Mouse (Mus musculus) naive thymus-derived CD4-positive, alpha-beta T cell, adult 2 months (primary cell): ENCODE data around the gene Ccer2.

Source experiments
- DNase-seq: peaks from one replicate; pipeline ENCODE4 v3.0.0-alpha.2; 2011; ENCODE audit warnings: low read depth

Ccer2 gene

DNA sequence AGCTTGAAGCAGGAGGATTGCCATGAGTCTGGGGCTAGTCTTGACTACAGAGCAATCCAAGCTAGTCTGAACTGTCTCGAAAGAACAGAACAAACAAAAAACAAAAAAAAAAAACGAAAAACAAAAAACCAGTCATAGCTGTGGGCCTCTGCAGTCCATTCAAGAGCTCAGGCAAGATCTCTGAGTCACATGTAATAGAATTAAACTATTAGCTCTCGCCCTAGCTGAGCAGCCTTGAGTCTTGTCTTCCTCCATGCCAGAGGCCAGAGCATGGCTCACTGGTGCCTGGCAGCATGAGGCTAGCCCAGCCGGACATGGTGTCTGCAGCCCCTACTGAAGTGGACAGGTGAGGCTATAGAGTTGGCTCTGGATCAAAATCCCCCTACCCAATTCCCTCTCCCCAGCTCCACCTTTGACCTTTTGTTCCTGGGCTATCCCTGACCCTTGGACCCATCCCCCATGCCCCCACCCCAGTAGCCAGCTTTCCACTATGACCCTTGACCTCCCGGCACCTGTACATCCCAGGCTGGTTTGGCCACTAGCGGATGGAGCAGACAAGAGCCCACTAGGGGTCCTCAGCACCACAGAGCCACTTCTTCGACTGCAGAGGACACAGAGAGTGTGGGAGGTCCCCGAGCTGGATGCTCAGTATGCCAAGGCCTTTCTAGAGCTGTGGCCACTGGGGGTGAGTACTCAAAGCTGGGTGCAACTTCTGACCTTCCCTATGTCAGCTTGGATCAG lies 34.3 kb downstream of the Ccer2 start:
- DNase-seq = peak; percentile 32

DNA sequence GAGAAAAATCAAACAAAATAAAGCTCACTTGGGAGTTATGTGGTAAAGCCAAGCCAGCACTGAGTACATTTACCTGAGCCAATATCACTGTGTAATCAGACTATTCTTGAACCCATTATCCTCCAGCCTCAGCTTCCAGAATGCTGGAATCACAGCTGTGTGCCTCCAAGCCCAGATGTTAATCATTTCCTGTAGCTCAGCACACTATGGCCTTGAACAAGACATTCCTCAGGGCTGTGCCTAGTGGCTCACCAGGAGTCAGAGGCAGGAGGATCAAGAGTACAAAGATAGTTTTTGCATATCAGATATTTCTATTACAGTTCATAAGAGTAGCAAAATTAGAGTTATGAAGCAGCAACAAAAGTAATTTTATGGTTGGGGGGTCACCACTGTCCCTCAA lies 35.7 kb downstream of the Ccer2 start:
- DNase-seq = peak; percentile 21

DNA sequence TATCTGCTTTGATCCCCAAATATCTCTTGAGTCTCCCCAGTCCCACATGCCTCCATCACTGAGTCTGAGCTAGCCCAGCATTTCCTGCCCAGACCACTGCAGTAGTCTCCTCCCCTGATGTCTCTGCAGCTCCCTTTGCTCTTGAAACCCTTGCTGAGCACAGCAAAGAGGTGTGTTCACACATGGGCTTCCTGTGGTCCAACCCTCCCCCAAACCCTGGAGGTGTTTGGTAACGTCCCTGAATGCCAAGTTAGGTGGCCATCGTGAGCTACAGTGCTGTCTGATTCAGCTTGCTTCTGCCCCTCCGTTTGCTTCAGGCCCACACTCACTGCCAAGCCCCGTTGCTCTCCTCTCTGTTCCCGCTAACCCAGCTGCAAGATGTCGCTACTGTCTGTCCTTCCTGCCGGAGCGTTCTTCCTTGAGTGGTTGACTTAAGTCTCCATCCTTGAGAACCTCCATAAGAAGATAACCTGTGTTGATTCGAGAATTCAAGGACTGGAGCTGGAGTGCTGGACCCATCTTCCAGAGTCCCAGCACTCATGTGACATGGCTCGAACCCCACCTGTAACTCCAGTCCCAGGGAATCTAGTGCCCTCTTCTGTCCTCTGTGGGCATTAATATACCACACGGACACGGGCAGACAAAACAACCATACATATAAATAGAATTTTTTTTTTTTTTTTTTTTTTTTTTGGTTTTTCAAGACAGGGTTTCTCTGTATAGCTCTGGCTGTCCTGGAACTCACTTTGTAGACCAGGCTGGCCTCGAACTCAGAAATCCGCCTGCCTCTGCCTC lies 36.6 kb downstream of the Ccer2 start:
- DNase-seq = peak; percentile 79

DNA sequence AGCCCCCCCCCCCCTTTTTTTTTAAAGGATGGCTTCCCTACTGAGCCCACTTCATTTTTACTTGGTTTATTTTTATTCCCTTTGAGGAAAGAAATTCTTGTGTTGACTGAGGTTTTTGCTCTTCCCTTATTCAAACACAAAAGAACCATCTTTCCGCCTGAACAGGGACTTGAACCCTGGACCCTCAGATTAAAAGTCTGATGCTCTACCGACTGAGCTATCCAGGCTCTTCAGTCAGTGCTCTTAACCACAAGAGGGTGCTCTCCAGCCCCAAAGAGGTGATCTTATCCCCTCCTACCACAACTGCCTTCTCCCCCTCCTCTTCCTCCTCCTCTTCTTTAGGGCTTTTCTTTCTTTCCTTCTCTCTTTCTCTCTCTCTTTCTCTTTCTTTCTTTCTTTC lies 37.9 kb downstream of the Ccer2 start:
- peak; percentile 52 for DNase-seq

DNA sequence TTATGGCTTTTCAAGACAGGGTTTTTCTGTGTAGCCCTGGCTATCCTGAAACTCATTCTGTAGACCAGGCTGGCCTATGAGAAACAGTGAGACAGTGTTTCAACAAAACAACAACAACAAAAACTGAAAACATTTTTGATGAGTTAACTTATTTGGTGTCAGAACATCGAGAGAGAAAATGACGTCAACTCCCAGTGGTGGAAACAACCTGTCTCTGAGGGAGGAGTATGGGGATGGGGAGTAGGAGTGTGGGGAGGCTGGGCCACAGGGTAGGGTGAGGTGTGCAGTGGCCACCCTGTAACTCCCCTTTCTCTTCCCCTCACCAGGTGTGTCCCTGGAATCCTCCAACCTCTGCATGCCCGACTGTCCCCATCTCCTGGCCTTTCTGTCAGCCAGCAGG lies 38.5 kb downstream of the Ccer2 start:
- DNase-seq = peak; percentile 45

DNA sequence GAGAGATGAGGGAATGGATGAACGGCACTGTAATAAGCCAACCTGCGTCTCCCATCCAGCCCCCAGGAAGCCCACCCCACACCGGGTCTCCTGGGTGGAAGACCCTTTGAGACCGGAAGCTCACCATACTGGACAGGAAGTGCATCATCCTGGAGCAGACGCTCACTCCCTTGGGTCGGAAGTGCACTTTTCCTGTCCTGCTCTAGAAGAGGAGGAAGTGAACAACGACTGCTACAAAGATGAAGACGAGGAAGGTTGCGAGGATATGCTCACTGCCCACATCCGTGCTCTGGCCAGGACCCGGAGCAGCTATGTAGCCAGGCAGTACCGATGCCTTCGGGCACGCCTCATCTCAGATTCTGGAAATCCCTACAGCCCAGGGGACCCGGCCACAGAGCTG lies 39.9 kb downstream of the Ccer2 start:
- peak; percentile 59 for DNase-seq

DNA sequence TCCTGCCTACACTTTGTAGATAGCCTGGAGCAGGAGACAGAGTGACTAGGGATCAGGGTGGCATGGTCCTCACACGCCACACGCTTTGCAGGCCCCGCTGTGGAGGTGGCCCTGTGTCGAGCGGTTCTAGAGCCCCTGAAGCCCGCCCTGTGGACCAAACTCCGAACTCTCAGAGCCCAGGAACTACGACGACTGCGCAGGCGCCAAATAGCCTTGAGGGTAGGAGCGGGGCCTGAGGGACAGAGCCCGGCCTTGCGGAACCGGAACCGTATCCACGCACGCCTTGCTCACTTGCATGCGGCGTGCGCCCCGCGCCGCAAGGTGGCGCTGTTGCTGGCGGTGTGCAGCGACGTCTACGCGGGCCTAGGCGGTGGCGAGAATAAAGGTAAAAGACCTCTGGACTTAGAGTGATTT lies 40.6 kb downstream of the Ccer2 start:
- peak; percentile 89 for DNase-seq

DNA sequence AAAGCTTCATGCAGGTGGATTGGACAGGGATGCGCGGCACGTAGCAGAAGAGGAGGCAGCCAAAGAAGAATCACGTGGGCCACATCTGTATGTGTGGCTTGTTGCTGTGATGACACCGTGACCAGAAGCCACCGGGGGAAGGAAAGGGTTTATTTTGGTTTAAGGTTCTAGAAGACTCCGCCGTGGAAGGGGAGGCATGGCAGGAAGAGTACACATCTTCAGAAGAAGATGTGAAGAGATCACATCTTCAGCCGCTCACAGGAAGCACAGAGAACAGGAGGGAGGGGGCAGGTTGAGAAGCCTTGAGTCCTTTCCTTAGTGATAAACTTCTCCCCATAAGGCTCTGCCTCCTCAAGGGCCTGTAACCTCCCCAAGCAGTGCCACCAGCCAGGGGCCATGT lies 44.0 kb downstream of the Ccer2 start:
- DNase-seq = peak; percentile 87

DNA sequence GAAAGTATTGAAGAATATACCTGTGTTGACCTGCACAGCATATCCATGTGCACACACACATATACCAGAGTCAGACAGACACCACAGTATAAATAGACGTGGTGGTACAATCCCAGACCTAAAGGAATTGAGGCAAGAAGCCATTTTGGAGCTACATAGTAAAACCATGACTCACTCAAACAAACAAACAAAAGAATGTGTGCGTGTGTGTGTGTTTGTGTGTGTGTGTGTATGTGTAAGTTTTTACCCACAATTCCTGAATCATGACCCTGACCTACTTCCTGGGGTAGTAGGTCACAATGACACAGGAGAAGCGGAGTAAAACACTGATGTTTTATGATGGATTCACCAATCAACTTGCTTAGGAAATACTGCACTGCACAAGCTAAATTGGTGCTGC lies 45.5 kb downstream of the Ccer2 start:
- DNase-seq = no peak

DNA sequence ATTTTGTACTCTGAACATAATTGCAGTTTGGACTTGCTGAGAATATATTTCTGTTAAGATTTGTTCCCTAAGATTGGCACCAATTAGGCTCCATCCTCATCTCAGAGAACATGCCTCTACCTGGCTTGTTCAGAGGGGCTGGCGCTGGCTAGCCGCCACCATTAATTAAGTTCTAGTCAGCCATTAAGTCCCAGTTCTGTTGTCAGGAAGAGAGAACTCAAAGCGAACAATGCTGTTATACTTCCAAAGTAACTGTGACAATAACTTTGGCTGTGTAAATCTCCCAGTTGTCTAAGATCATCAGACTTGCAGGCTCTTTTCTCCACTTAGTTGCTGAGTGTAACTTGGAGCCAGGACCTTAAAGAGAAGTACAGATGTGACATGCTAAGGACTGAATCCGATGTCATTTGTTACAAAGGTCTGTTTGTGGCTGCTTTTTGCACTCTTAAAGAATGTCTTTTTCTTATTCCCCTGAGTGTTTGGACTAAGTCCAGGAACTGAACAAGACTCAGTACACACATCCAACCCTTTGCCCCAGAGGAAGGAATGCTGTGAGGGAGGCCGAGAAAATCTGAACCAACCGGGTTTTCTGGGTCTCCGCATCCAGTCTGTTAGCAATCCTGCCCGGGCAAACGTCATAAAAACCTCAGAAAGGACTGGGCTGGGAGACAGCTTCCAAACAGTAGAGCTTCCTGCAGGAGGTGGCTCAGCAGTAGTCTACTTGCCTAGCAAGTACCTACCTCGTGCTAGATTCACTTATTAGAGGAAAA lies 46.1 kb downstream of the Ccer2 start:
- no peak for DNase-seq

DNA sequence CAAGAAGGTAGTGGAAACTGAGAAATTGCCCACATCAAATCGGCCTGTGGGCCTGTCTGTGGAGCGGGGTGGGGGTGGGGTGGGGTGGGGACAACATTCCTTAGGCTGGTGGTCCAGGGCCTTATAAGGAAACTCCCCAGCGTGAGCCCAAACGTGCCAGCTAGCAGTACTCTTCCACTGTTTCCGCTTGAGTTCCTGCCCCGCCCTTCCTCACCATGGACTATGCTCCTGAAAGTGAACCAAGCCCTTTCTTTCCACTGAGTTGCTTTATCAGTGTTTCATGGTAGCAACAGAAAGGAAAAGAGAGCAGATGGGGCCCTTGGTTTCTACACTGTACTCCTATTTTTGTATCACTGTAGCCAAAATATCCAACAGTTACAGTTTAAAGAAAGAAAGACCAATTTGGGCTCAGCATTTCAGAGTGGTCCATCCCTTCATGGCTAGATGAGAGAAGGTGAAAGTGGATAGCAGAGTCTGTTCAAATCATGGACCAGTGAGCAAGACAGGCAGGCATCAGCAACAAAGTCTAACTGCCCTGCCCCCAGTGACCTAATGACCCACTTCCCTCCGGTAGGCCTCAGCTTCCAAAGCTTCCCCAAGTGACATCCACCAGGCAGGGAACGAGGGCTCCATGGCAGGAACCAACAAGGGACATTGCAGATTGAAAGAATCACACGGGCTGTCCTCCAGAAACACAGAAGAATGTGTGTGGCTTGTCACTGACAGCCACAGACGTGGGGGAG lies 47.0 kb downstream of the Ccer2 start:
- DNase-seq = no peak

DNA sequence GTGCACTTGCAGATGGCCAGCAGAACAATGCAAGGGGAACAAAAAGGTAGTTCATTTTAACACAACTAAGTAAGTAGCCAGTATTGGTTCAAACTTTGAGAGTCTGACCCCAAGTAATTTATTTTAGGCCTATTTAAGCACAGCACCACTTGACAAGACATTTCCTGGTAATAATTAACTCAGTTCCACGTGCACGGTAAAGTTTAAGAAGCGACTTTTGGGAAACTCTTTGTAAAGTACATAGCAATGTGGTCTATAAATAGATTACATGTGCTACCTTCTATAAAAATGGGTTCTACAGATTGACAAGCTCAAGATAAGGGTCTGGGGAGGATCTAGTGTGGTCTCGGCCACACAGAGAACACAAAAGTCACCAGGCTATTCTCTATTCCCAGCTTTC lies 47.8 kb downstream of the Ccer2 start:
- no peak for DNase-seq

DNA sequence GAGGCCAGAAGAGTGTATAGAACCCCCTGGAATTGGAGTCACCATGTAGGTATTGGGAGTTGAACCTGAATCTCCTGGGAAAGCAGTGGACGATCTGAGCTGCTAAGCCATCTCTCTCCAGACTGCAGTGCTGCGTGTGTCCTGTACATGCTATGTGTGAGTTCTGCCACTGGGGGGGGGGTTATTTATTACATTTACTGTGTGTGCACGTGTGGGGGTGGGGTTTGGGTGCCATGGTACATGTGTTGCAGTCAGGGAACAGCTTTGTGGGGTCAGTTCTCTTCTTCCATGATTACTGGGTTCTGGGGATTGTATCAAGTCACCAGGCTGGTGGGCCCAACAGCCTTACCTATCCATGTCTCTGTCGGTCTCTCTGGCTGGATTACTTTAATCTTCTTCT lies 50.9 kb downstream of the Ccer2 start:
- peak; percentile 72 for DNase-seq

DNA sequence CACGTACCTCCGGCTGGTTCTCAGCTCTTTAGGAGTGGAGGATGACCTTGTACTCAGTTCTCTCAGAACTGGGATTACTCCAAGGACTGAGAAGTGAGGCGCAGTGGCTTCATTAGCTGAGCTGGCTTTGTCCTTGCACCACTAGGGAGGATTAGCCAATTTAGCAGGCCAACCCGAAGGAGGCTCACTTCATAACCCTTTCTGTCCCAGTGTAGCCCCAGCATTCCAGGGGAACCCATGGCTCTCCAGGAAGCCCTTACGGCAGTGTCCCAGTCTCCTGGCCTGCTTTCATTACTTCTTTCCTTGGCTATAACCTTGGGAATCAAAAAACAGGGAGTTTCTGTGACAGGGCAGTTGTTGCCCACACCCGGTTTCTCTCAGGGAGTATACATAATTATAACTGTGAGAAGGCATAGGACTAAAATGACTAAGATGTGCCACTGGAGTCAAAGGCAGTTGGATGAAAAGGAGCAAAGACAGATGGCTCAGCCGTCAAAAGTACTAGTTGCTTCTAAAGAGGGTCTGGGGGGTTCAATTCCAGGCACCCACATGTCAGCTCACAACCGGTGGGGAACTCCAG lies 51.8 kb downstream of the Ccer2 start:
- peak; percentile 51 for DNase-seq

DNA sequence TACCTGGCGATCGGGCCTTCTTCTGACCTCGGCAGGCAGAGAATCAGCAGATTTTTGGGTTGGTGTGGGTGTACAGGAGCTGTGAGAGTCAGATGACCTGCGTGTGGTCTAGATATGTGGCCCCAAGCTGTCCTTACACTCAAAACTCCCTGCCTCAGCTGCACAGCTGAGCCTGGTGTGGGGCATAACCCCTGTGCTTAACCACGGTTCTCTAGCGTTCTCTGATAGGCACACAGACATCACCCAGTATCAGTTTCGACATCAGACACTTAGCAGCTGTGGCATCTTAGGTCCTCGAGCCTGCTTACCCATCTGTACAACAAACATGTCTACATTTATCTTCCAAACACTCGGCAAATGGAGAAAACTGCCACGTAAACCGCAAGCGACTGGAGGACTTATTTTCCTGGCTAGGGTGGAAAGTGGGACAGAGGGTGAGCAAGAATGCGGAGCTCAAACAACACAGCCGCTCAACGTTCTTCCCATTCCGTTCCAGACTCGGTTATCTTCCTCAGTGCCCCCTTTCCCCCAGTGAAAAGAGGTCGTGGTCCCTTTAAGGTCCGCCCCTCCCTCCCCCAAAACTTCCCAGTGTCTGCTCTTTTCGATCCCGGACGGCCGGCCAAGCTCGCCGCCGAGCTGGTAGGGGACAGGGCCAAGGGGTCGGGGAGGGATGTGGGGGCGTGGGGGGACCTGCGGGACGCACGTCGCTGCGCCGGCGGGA lies 52.4 kb downstream of the Ccer2 start, which contains the start of gene Hnrnpl:
Gene Hnrnpl, plus strand, starts transcription at position 321 of the 721 bp plus-strand sequence.
- DNase-seq = peak; percentile 84
